Mouse (Mus musculus) bone marrow macrophage, adult 2 months (primary cell): ENCODE measurements around the gene Tgfbr2.

Experiments used
- CTCF ChIP-seq: IDR thresholded peaks from 2 replicates; pipeline ENCODE4 v1.5.1; 2012; ENCODE audit warnings: low read depth, mild to moderate bottlenecking, low read length, moderate library complexity
- POLR2A ChIP-seq: IDR thresholded peaks from 2 replicates; pipeline ENCODE4 v1.6.1; 2012; ENCODE audit warnings: mild to moderate bottlenecking, low read depth, low read length, borderline replicate concordance

DNA sequence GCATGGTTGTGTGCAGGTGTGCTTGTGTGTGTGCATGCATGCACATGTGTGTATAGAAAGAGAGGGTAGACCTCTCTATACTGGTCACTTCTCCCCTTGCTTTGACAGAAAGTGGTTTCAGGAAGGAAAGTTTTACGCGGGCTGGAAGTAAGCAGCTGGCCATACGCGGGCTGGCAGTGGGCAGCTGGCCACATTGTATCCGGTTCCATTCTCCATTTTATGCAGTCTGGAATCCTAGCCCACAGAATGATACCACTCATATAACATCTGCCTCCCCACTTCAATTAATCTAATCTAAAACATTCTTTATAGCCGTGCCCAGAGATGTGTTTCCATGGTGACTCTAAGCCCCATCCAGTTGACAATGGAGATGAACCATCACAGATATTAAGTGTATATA is 136.9 kb downstream of the Tgfbr2 start:
- TF ChIP-seq CTCF (no peak), POLR2A (no peak)
